Mouse (Mus musculus): Measurements from ENCODE around the gene Itga8.

Itga8 gene

GRCm38 (mm10) chr2:12085492-12085891, 216.2 kb downstream of the Itga8 start:
- DNase-seq (ENCODE audit: low spot score), result no peak

GRCm38 (mm10) chr2:12084341-12084740, 217.4 kb downstream of the Itga8 start:
- DNase-seq (ENCODE audit: low spot score), result no peak

- DNase-seq (ENCODE audit: low spot score), result no peak
These were observed 224.3 kb downstream of the Itga8 start for GRCm38 (mm10) chr2:12077266-12077891.

- no peak for DNase-seq (ENCODE audit: low spot score)
These were observed 235.9 kb downstream of the Itga8 start for GRCm38 (mm10) chr2:12065669-12066399.

GRCm38 (mm10) chr2:12060034-12060723, 241.5 kb downstream of the Itga8 start:
- no peak for DNase-seq (ENCODE audit: low spot score)
